Mouse (Mus musculus): ENCODE measurements at regions not wholly inside any gene's neighbourhood (a gene's known extent, or its start where the extent isn't known, plus 50 kb on each side); places are given as distances from the start of the nearest gene placed in this dataset.
"Not testable (repeated sequence)": the region's sequence is repeated elsewhere in the genome, so short reads cannot be mapped to it uniquely, and the experiment has no call there.

- peak in 1 of 2 experiments; percentile 26 for DNase-seq (ENCODE audit: low spot score in 2 of 2)
Measured at GRCm38 (mm10) chr13:3216070-3216469, 321.8 kb upstream of the Gdi2 start.

GRCm38 (mm10) chr13:3221005-3221621 lies 316.8 kb upstream of the Gdi2 start:
- DNase-seq (ENCODE audit: low spot score in 2 of 2) = not testable (repeated sequence)

- DNase-seq (ENCODE audit: low spot score in 2 of 2) = peak; percentile 6 to 13
Measured at GRCm38 (mm10) chr13:3221622-3222021, 316.2 kb upstream of the Gdi2 start.

- DNase-seq (ENCODE audit: low spot score in 2 of 2) = no peak
Measured at GRCm38 (mm10) chr13:3258379-3258778, 279.5 kb upstream of the Gdi2 start.

- not testable (repeated sequence) for DNase-seq (ENCODE audit: low spot score in 2 of 2)
Measured at GRCm38 (mm10) chr13:3276130-3276529, 261.7 kb upstream of the Gdi2 start.

All from frontal cortex, postnatal 36 days (tissue).